Comparison of ENCODE assay signal across 22 mouse cellular contexts in the genomic region with DNA sequence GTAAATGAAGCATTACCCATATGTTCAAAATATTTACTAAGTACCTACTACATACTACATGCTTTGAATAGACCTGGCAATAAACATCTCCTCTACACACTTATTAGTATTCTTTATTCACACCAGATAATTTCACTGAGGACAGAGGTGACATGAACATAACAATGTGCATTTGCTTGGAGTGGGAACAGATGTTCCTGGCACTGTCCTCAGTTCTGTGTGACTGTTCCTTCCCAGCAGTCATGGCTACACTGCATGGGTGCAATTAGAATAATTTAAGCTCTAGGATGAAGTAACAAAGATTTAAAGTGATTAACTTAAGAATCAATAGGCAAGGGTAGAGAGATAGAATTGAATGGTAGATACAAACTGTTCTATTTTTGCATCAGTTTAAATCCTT.
DNase-seq lines count a peak whose midpoint lies in the region; ATAC-seq lines count a peak whose summit lies in the region.
"Had no signal": no experiment of that assay in that cellular context is flagged by ENCODE, and none has a peak within 500 bp of the region (broad histone marks: within the 10 kb centered on the region; RNA-seq: fewer than 3 reads in every experiment).

No protein-coding gene starts in this region.

- ATAC-seq in forebrain, embryonic 13.5 days: 0 out of 2 replicates have a peak, but pooled peaks have one; percentile 62
- ATAC-seq in forebrain, embryonic 12.5 days (ENCODE audit: low FRiP score): no peak
- ATAC-seq in forebrain, embryonic 15.5 days (replicated peaks): 0 out of 2 replicates have a peak, but pooled peaks have one; percentile 48
- no peak for ATAC-seq in forebrain, embryonic 11.5 days (replicated peaks; ENCODE audit: low FRiP score)
- ATAC-seq: activated CD4-positive, CD25-positive, alpha-beta regulatory T cell, adult 4 months; CD4-positive, CD25-positive, alpha-beta regulatory T cell, adult 4 months; Patski had no signal

- no peak for DNase-seq in forebrain, embryonic 11.5 days (ENCODE audit: low spot score)
- DNase-seq in brain, adult 2 months (ENCODE audit: low read depth, low spot score): peak; percentile 3
- no peak for DNase-seq in kidney, adult 11 months
- DNase-seq: adrenal gland, adult 8-10 months; adrenal gland, postnatal 14 days; adrenal gland, postnatal 36 days; B cell, adult 2 months; cerebellum, adult 11-12 months; cerebellum, adult 2 months; cerebellum, adult 9-10 months; cerebellum, postnatal 10 days; cerebellum, postnatal 25 days had no signal

- no peaks in the 10 kb centered on the region for H3K9me3 ChIP-seq in forebrain, embryonic 13.5 days (replicated peaks)
- no peaks in the 10 kb centered on the region for H3K9me3 ChIP-seq in forebrain, embryonic 12.5 days
- H3K9me3 ChIP-seq in forebrain, embryonic 15.5 days: no peaks in the 10 kb centered on the region
- H3K9me3 ChIP-seq in forebrain, embryonic 11.5 days (ENCODE audit: control insufficient read depth, low read length): no peaks in the 10 kb centered on the region
- H3K9me3 ChIP-seq: embryonic facial prominence, embryonic 10.5 days; embryonic facial prominence, embryonic 12.5 days had no signal

- H3K4me3 ChIP-seq in forebrain, embryonic 13.5 days: no peak overlapping the region
- H3K4me3 ChIP-seq in forebrain, embryonic 12.5 days (replicated peaks): no peak overlapping the region
- H3K4me3 ChIP-seq in forebrain, embryonic 15.5 days: no peak overlapping the region
- H3K4me3 ChIP-seq in forebrain, embryonic 11.5 days (ENCODE audit: low read depth, low read length): no peak overlapping the region
- H3K4me3 ChIP-seq: embryonic facial prominence, embryonic 10.5 days; embryonic facial prominence, embryonic 12.5 days had no signal

- no peaks in the 10 kb centered on the region for H3K4me1 ChIP-seq in forebrain, embryonic 13.5 days
- no peaks in the 10 kb centered on the region for H3K4me1 ChIP-seq in forebrain, embryonic 12.5 days
- no peaks in the 10 kb centered on the region for H3K4me1 ChIP-seq in forebrain, embryonic 15.5 days
- no peaks in the 10 kb centered on the region for H3K4me1 ChIP-seq in forebrain, embryonic 11.5 days (replicated peaks; ENCODE audit: control insufficient read depth, insufficient read depth, low read length)
- H3K4me1 ChIP-seq: embryonic facial prominence, embryonic 10.5 days; embryonic facial prominence, embryonic 12.5 days had no signal

- H3K27ac ChIP-seq in forebrain, embryonic 13.5 days: no peak overlapping the region
- no peak overlapping the region for H3K27ac ChIP-seq in forebrain, embryonic 12.5 days
- H3K27ac ChIP-seq in forebrain, embryonic 15.5 days (replicated peaks): no peak overlapping the region
- H3K27ac ChIP-seq in forebrain, embryonic 11.5 days (ENCODE audit: low read depth, low read length): no peak overlapping the region
- H3K27ac ChIP-seq: embryonic facial prominence, embryonic 10.5 days; embryonic facial prominence, embryonic 12.5 days had no signal

- H3K27me3 ChIP-seq in forebrain, embryonic 13.5 days: no peaks in the 10 kb centered on the region
- H3K27me3 ChIP-seq in forebrain, embryonic 12.5 days: no peaks in the 10 kb centered on the region
- no peaks in the 10 kb centered on the region for H3K27me3 ChIP-seq in forebrain, embryonic 15.5 days
- no peaks in the 10 kb centered on the region for H3K27me3 ChIP-seq in forebrain, embryonic 11.5 days (ENCODE audit: control insufficient read depth, insufficient read depth, low read length)
- H3K27me3 ChIP-seq: CH12.LX; embryonic facial prominence, embryonic 12.5 days had no signal

- no peak overlapping the region for H3K4me2 ChIP-seq in forebrain, embryonic 13.5 days
- H3K4me2 ChIP-seq in forebrain, embryonic 12.5 days: no peak overlapping the region
- H3K4me2 ChIP-seq in forebrain, embryonic 15.5 days (replicated peaks): no peak overlapping the region
- no peak overlapping the region for H3K4me2 ChIP-seq in forebrain, embryonic 11.5 days (ENCODE audit: low read depth, low read length, severe bottlenecking)
- H3K4me2 ChIP-seq: embryonic facial prominence, embryonic 12.5 days had no signal

- no peaks in the 10 kb centered on the region for H3K36me3 ChIP-seq in forebrain, embryonic 13.5 days (ENCODE audit: poor library complexity, severe bottlenecking)
- no peaks in the 10 kb centered on the region for H3K36me3 ChIP-seq in forebrain, embryonic 12.5 days (replicated peaks)
- no peaks in the 10 kb centered on the region for H3K36me3 ChIP-seq in forebrain, embryonic 15.5 days
- no peaks in the 10 kb centered on the region for H3K36me3 ChIP-seq in forebrain, embryonic 11.5 days (ENCODE audit: control insufficient read depth, insufficient read depth, low read length)
- H3K36me3 ChIP-seq: embryonic facial prominence, embryonic 10.5 days; embryonic facial prominence, embryonic 12.5 days; G1E had no signal

- no peak overlapping the region for H3K9ac ChIP-seq in forebrain, embryonic 13.5 days
- H3K9ac ChIP-seq in forebrain, embryonic 12.5 days: no peak overlapping the region
- H3K9ac ChIP-seq in forebrain, embryonic 15.5 days (replicated peaks): no peak overlapping the region
- no peak overlapping the region for H3K9ac ChIP-seq in forebrain, embryonic 11.5 days (ENCODE audit: low read length)
- H3K9ac ChIP-seq: embryonic facial prominence, embryonic 12.5 days had no signal

Comparison
In these comparisons a context has a peak if more than half of its experiments do, and no peak if none do; other contexts are left out.
1. ATAC-seq: peak in forebrain, embryonic 13.5 days (single experiment) and forebrain, embryonic 15.5 days (single experiment); none in forebrain, embryonic 12.5 days (single experiment) and forebrain, embryonic 11.5 days (single experiment).